Comparison of ENCODE assay signal across 15 mouse cellular contexts in genomic region chr12:44338195-44338622, GRCm38 (mm10). TPM values are rescaled to one million over a fixed set of nuclear protein-coding genes. Genes with fewer than 3 reads are reported as not detected.
DNase-seq lines count a peak whose midpoint lies in the region; ATAC-seq lines count a peak whose summit lies in the region.
"Had no signal": no experiment of that assay in that cellular context is flagged by ENCODE, and none has a peak within 500 bp of the region (broad histone marks: within the 10 kb centered on the region; RNA-seq: fewer than 3 reads in every experiment).

No protein-coding gene starts in this region.

- H3K4me2 ChIP-seq in embryonic facial prominence, embryonic 11.5 days (ENCODE audit: low read depth, low read length): no peak overlapping the region
- peak overlapping the region; percentile 27 for H3K4me2 ChIP-seq in hindbrain, embryonic 14.5 days (replicated peaks)
- H3K4me2 ChIP-seq: embryonic facial prominence, embryonic 15.5 days; liver, embryonic 12.5 days had no signal

- no peaks in the 10 kb centered on the region for H3K36me3 ChIP-seq in embryonic facial prominence, embryonic 11.5 days (replicated peaks; ENCODE audit: control insufficient read depth, insufficient read depth, low read depth, low read length)
- no peaks in the 10 kb centered on the region for H3K36me3 ChIP-seq in hindbrain, embryonic 14.5 days (replicated peaks; ENCODE audit: control insufficient read depth, insufficient read depth)
- H3K36me3 ChIP-seq: embryonic facial prominence, embryonic 15.5 days; liver, embryonic 12.5 days had no signal

- ATAC-seq in embryonic facial prominence, embryonic 11.5 days (replicated peaks; ENCODE audit: insufficient number of reproducible peaks, low FRiP score, low TSS enrichment, low read depth): peak; percentile 85
- peak; percentile 89 for ATAC-seq in hindbrain, embryonic 14.5 days (ENCODE audit: low FRiP score)
- ATAC-seq: liver, embryonic 12.5 days; Patski had no signal

- DNase-seq in cerebellum, adult 9-10 months: peak; percentile 30
- DNase-seq in cerebellum, adult 8-10 months: no peak
- DNase-seq in embryonic facial prominence, embryonic 11.5 days (ENCODE audit: low spot score): peak; percentile 59
- no peak for DNase-seq in hindbrain, embryonic 14.5 days (ENCODE audit: low spot score)
- peak; percentile 55 for DNase-seq in neural tube, embryonic 10.5 days (ENCODE audit: extremely low spot score, low spot score)
- DNase-seq in lung, postnatal 10 days: no peak
- DNase-seq in ovary, postnatal 36 days (ENCODE audit: low spot score): no peak
- DNase-seq in urinary bladder, postnatal 10 days (ENCODE audit: low spot score): no peak
- DNase-seq: gastrocnemius, postnatal 36 days; layer of hippocampus, adult 9-11 months; right cerebral cortex, postnatal 14 days had no signal

- H3K9ac ChIP-seq in embryonic facial prominence, embryonic 11.5 days (replicated peaks; ENCODE audit: low read length): no peak overlapping the region
- H3K9ac ChIP-seq in hindbrain, embryonic 14.5 days: no peak overlapping the region
- H3K9ac ChIP-seq: embryonic facial prominence, embryonic 15.5 days; liver, embryonic 12.5 days had no signal

- no peak overlapping the region for H3K27ac ChIP-seq in embryonic facial prominence, embryonic 11.5 days (replicated peaks; ENCODE audit: low read depth, low read length)
- H3K27ac ChIP-seq in hindbrain, embryonic 14.5 days: peak overlapping the region; percentile 51
- H3K27ac ChIP-seq: embryonic facial prominence, embryonic 15.5 days; liver, embryonic 12.5 days had no signal

- H3K4me1 ChIP-seq in embryonic facial prominence, embryonic 11.5 days (ENCODE audit: control insufficient read depth, insufficient read depth, low read length): no peaks in the 10 kb centered on the region
- H3K4me1 ChIP-seq in hindbrain, embryonic 14.5 days (replicated peaks; ENCODE audit: control insufficient read depth, insufficient read depth, low read length): peaks cover 10% of the 10 kb centered on the region
- H3K4me1 ChIP-seq: embryonic facial prominence, embryonic 15.5 days; liver, embryonic 12.5 days; megakaryocyte, embryonic 14.5 days had no signal

- H3K4me3 ChIP-seq in embryonic facial prominence, embryonic 11.5 days (ENCODE audit: low read depth, low read length): no peak overlapping the region
- no peak overlapping the region for H3K4me3 ChIP-seq in hindbrain, embryonic 14.5 days (replicated peaks; ENCODE audit: low read length)
- H3K4me3 ChIP-seq: embryonic facial prominence, embryonic 15.5 days; liver, embryonic 12.5 days; megakaryocyte, embryonic 14.5 days had no signal

- WGBS in embryonic facial prominence, embryonic 11.5 days: 19% methylated on average over 8 of the region's 8 CpGs
- WGBS in hindbrain, embryonic 14.5 days: 12% methylated on average over 8 of the region's 8 CpGs

- H3K27me3 ChIP-seq in embryonic facial prominence, embryonic 11.5 days (ENCODE audit: control insufficient read depth, insufficient read depth, low read length): no peaks in the 10 kb centered on the region
- no peaks in the 10 kb centered on the region for H3K27me3 ChIP-seq in hindbrain, embryonic 14.5 days (ENCODE audit: control insufficient read depth, insufficient read depth, low read length)
- H3K27me3 ChIP-seq: embryonic facial prominence, embryonic 15.5 days; liver, embryonic 12.5 days had no signal

- H3K9me3 ChIP-seq in embryonic facial prominence, embryonic 11.5 days (replicated peaks; ENCODE audit: control insufficient read depth, low read length): no peaks in the 10 kb centered on the region
- H3K9me3 ChIP-seq in hindbrain, embryonic 14.5 days (ENCODE audit: control insufficient read depth, low read length): no peaks in the 10 kb centered on the region
- H3K9me3 ChIP-seq: embryonic facial prominence, embryonic 15.5 days; liver, embryonic 12.5 days; megakaryocyte, embryonic 14.5 days had no signal

RNA-seq across cellular contexts. Expression of gene Nrcam, which starts 9.5 kb away (rescaled TPM):
- 21.3 and 22.3 TPM in 2 replicates for polyA plus RNA-seq in embryonic facial prominence, embryonic 11.5 days (2014; fragmentation: Nextera tagmentation; extraction: Ambion mirVana)
- polyA plus RNA-seq in hindbrain, embryonic 14.5 days (2014; fragmentation: Nextera tagmentation; extraction: Ambion mirVana): 155 and 170 TPM in 2 replicates

Comparison
In these comparisons a context has a peak if more than half of its experiments do, and no peak if none do; other contexts are left out.
1. DNase-seq: peak in cerebellum, adult 9-10 months (single experiment), embryonic facial prominence, embryonic 11.5 days (single experiment) and neural tube, embryonic 10.5 days (single experiment); none in cerebellum, adult 8-10 months (single experiment), hindbrain, embryonic 14.5 days (single experiment), lung, postnatal 10 days (single experiment), ovary, postnatal 36 days (single experiment) and urinary bladder, postnatal 10 days (single experiment).